Comparison of ENCODE assay signal across 17 mouse cellular contexts in the genomic region with DNA sequence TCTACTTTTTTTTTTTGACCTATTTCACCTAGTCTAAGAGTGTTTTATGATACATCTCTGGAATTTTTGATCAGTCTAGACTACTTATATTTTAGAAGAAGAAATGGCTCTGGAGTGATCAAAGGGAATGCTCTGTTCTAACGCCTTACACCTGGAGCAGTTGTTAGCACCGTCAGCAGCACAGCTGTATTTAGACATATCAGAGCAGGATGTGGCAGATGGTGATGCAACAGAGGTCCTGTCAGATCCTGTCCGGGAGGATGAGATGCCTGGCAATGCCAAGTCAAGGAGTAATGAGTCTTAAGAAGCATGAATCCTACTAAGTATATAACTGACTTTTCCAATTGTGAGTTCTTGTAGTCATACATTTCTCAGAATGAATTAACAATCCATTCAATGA.
"Had no signal": no experiment of that assay in that cellular context is flagged by ENCODE, and none has a peak within 500 bp of the region (broad histone marks: within the 10 kb centered on the region; RNA-seq: fewer than 3 reads in every experiment).

No protein-coding gene starts in this region.

- H3K9ac ChIP-seq: limb, embryonic 13.5 days; liver, embryonic 12.5 days; lung, embryonic 14.5 days; neural tube, embryonic 12.5 days had no signal

- H3K27me3 ChIP-seq: limb, embryonic 13.5 days; liver, embryonic 12.5 days; neural tube, embryonic 12.5 days had no signal

- H3K27ac ChIP-seq: kidney, postnatal 0 days; layer of hippocampus, adult 2 months; limb, embryonic 13.5 days; liver, embryonic 12.5 days; macrophage; midbrain, embryonic 10.5 days; neural tube, embryonic 12.5 days had no signal

- DNase-seq: kidney, adult 11 months; kidney, adult 9 months; kidney, postnatal 4 days; left cerebral cortex, postnatal 4 days; lung, embryonic 14.5 days; lung, postnatal 10 days; midbrain, embryonic 14.5 days; right cerebral cortex, postnatal 4 days; spleen, adult 18-20 months had no signal

- H3K4me1 ChIP-seq: limb, embryonic 13.5 days; liver, embryonic 12.5 days; midbrain, embryonic 10.5 days; neural tube, embryonic 12.5 days had no signal

- H3K4me3 ChIP-seq: layer of hippocampus, adult 2 months; limb, embryonic 13.5 days; liver, embryonic 12.5 days; midbrain, embryonic 10.5 days; myocyte; neural tube, embryonic 12.5 days had no signal

- H3K4me2 ChIP-seq: limb, embryonic 13.5 days; liver, embryonic 12.5 days; lung, embryonic 14.5 days; neural tube, embryonic 12.5 days had no signal

- H3K9me3 ChIP-seq: limb, embryonic 13.5 days; liver, embryonic 12.5 days; midbrain, embryonic 10.5 days; neural tube, embryonic 12.5 days had no signal

- H3K36me3 ChIP-seq: limb, embryonic 13.5 days; midbrain, embryonic 10.5 days; neural tube, embryonic 12.5 days had no signal

- ATAC-seq: liver, embryonic 12.5 days had no signal
